Mouse (Mus musculus): ENCODE measurements around the gene Pik3r2. TPM values are rescaled to one million over a fixed set of nuclear protein-coding genes. Genes with fewer than 3 reads are reported as not detected.
A peak's percentile ranks its signal among the peaks of the same experiment; 100 is the strongest.

Gene Pik3r2
- polyA plus RNA-seq, 1 experiment: 56.3 TPM

DNA sequence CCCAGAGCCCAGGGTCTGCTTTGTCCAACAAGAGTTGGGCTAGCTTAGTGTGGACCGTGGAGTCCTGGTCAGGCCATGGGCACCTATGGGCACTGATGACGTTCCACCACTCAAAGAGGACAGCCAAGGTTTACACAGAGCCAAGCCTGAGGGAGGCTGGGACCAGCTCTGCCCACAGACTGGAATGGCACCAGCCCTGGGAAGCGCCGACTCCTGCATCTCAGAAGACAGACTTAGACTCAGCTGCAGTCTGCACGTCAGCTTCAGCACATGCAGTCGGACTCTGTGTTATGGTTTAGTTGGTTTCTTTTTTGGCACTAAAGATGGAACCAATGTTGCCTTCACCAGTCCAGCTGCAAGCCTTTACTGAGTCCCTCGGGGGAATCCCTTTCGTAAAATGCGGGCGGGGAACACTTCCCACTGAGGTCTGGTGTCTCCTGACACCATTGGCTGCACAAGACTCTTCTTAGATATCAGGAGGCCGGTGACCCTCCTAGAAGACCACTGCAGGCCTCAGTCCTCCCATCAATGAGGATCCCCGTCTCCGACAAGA, 26.3 kb downstream of the Pik3r2 start:
- H3K27ac ChIP-seq (ENCODE audit: insufficient read depth, low read length): no peak overlapping the region
- DNase-seq (ENCODE audit: low read depth in 1 of 2, low spot score in 2 of 2): peak in 1 of 2 experiments; percentile 3
- H3K4me1 ChIP-seq (ENCODE audit: control insufficient read depth, insufficient read depth, insufficient read length): peaks cover 13% of the 10 kb centered on the region
- no peak overlapping the region for H3K4me3 ChIP-seq (ENCODE audit: extremely low read depth, insufficient read depth, insufficient read length)
- TF ChIP-seq CTCF (IDR thresholded peaks at IDR 0.05; ENCODE audit: extremely low read depth, insufficient read depth, insufficient read length, insufficient replicate concordance) (no peak), POLR2A (IDR thresholded peaks at IDR 0.05; ENCODE audit: low read depth, low read length) (no peak)
- 56% methylated on average over 13 of the region's 13 CpGs for WGBS
- H3K27me3 ChIP-seq (ENCODE audit: control insufficient read depth, insufficient read depth, low read length): no peaks in the 10 kb centered on the region
- H3K36me3 ChIP-seq (ENCODE audit: control insufficient read depth, insufficient read depth, low read length): no peaks in the 10 kb centered on the region

DNA sequence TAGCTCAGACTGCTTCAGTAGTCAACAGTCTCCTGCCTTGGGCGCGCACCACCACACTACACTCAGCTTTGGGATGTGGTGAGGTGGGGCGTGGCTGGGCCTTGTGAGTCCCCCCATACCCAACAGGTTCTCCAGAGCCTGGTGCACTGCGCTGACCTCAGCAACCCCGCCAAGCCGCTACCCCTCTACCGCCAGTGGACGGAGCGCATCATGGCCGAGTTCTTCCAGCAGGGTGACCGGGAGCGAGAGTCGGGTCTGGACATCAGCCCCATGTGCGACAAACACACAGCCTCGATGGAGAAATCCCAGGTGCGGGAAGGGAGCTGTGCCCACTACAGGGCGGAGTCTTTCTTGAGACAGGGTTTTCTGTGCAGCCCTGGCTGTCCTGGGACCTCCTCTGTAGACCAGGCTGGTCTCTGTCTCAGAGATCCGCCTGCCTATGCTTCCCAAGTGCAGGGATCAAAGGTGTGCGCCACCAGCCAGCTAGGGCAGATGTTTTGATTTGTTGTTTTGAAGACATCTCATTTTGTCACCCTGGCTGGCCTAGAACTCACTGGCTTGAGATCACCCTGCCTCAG, 27.3 kb downstream of the Pik3r2 start:
- DNase-seq (ENCODE audit: low read depth in 1 of 2, low spot score in 2 of 2): peak in 1 of 2 experiments; percentile 3
- no peak for TF ChIP-seq CTCF (IDR thresholded peaks at IDR 0.05; ENCODE audit: extremely low read depth, insufficient read depth, insufficient read length, insufficient replicate concordance)
- TF ChIP-seq POLR2A (IDR thresholded peaks at IDR 0.05; ENCODE audit: low read depth, low read length): no peak
- H3K27ac ChIP-seq (ENCODE audit: insufficient read depth, low read length): no peak overlapping the region
- no peaks in the 10 kb centered on the region for H3K36me3 ChIP-seq (ENCODE audit: control insufficient read depth, insufficient read depth, low read length)
- peaks cover under 1% of the 10 kb centered on the region; the same call in 1 of the 2 replicates for H3K27me3 ChIP-seq (ENCODE audit: control insufficient read depth, insufficient read depth, low read length)
- H3K4me1 ChIP-seq (ENCODE audit: control insufficient read depth, insufficient read depth, insufficient read length): peaks cover 12% of the 10 kb centered on the region; the same call in 1 of the 2 replicates
- WGBS: 85% methylated on average over 19 of the region's 19 CpGs
- H3K4me3 ChIP-seq (ENCODE audit: extremely low read depth, insufficient read depth, insufficient read length): no peak overlapping the region

DNA sequence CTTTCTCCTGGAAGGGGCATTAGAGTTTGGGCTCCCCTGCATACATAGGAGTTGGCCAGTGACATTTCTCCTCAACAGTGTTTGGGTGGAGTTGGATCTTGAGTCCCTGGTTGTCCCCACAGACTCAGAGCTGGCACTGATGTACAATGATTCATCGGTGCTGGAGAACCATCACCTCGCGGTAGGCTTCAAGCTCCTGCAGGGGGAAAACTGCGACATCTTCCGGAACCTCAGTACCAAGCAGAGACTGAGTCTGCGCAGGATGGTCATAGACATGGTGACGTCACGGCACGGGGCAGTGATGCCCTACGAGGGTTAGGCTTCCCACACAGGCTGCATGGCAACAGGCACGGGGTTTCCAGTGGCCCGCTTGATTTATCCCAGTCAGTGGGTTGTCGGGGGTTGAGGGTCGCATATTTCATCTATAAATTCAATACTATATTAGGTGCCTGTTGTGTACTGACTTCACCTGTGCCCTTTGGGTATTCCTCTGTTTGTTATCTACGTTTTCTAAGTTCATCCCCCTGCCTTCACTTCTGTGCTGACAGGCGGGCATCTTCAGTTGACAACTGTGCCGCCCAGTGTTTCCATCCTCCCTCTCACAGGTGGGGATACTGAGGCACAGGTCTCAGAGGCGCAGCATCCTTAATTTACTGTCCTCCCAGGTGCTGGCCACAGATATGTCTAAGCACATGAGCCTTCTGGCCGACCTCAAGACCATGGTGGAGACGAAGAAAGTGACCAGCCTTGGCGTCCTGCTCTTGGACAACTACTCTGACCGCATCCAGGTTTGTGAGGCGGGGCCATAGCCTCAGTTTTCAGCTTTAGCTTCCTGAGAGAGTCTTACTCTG, 28.0 kb downstream of the Pik3r2 start:
- Histone ChIP-seq H3K4me1 (ENCODE audit: control insufficient read depth, insufficient read depth, insufficient read length) (peaks cover 15% of the 10 kb centered on the region; the same call in 1 of the 2 replicates), H3K36me3 (ENCODE audit: control insufficient read depth, insufficient read depth, low read length) (no peaks in the 10 kb centered on the region), H3K27me3 (ENCODE audit: control insufficient read depth, insufficient read depth, low read length) (peaks cover 2% of the 10 kb centered on the region; the same call in 1 of the 2 replicates), H3K27ac (ENCODE audit: insufficient read depth, low read length) (no peak overlapping the region), H3K4me3 (ENCODE audit: extremely low read depth, insufficient read depth, insufficient read length) (no peak overlapping the region)
- peak in 1 of 2 experiments; percentile 2 for DNase-seq (ENCODE audit: low read depth in 1 of 2, low spot score in 2 of 2)
- WGBS: 89% methylated on average over 23 of the region's 23 CpGs
- TF ChIP-seq CTCF (IDR thresholded peaks at IDR 0.05; ENCODE audit: extremely low read depth, insufficient read depth, insufficient read length, insufficient replicate concordance) (no peak), POLR2A (IDR thresholded peaks at IDR 0.05; ENCODE audit: low read depth, low read length) (no peak)

DNA sequence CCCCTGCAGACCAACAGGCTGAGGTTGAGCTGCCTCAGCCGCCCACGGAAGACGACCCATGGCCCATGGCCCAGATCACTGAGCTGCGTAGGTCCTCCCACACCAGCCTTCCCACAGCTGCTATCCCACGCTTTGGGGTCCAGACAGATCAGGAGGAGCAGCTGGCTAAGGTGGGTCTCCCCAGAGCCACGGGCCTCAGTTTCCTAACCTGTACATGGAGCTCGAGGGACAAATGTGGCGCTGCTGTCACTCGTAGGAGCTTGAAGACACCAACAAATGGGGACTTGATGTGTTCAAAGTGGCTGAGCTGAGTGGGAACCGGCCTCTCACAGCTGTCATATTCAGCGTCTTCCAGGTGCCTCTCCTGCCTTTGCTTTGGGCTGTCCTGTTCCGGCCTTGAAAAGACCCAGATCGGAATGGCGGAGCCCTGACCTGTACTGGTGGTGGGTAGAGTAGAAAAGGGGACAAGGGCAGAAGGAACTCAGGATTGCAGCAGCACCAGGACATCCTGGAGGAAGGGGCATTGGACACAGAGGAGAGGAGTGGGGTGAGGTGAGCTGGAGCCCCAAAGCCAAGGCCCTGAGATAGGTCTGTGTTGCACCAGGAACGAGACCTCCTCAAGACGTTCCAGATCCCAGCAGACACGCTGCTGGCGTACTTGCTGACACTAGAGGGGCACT, 29.2 kb downstream of the Pik3r2 start:
- TF ChIP-seq POLR2A (IDR thresholded peaks at IDR 0.05; ENCODE audit: low read depth, low read length): no peak
- TF ChIP-seq CTCF (IDR thresholded peaks at IDR 0.05; ENCODE audit: extremely low read depth, insufficient read depth, insufficient read length, insufficient replicate concordance): no peak
- no peak overlapping the region for H3K27ac ChIP-seq (ENCODE audit: insufficient read depth, low read length)
- DNase-seq (ENCODE audit: low read depth in 1 of 2, low spot score in 2 of 2): peak in 1 of 2 experiments; percentile 2
- no peak overlapping the region for H3K4me3 ChIP-seq (ENCODE audit: extremely low read depth, insufficient read depth, insufficient read length)
- H3K27me3 ChIP-seq (ENCODE audit: control insufficient read depth, insufficient read depth, low read length): peaks cover 4% of the 10 kb centered on the region
- peaks cover 11% of the 10 kb centered on the region; the same call in 1 of the 2 replicates for H3K4me1 ChIP-seq (ENCODE audit: control insufficient read depth, insufficient read depth, insufficient read length)
- WGBS: 88% methylated on average over 18 of the region's 18 CpGs
- no peaks in the 10 kb centered on the region for H3K36me3 ChIP-seq (ENCODE audit: control insufficient read depth, insufficient read depth, low read length)

DNA sequence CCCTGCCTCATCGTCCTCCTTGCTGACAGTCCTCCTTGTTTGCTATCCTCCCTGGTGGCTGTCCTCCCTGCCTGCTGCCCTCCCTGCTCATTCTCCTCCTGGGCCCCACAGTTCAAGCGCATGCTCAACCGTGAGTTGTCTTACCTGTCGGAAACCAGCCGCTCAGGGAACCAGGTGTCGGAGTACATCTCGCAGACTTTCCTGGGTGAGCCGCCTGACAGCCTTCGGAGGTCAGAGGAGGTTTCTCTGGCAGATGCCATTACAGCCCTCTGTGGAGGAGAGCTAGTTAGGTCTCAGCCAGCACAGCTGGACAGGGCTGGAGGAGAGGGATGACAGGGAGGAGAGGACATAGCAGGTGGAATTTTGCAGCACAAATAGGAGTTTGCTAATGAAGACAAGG, 29.8 kb downstream of the Pik3r2 start:
- peaks cover 4% of the 10 kb centered on the region for H3K27me3 ChIP-seq (ENCODE audit: control insufficient read depth, insufficient read depth, low read length)
- 87% methylated on average over 9 of the region's 9 CpGs for WGBS
- H3K27ac ChIP-seq (ENCODE audit: insufficient read depth, low read length): no peak overlapping the region
- no peaks in the 10 kb centered on the region for H3K36me3 ChIP-seq (ENCODE audit: control insufficient read depth, insufficient read depth, low read length)
- H3K4me3 ChIP-seq (ENCODE audit: extremely low read depth, insufficient read depth, insufficient read length): no peak overlapping the region
- peaks cover 11% of the 10 kb centered on the region; the same call in 1 of the 2 replicates for H3K4me1 ChIP-seq (ENCODE audit: control insufficient read depth, insufficient read depth, insufficient read length)
- DNase-seq (ENCODE audit: low read depth in 1 of 2, low spot score in 2 of 2): peak in 1 of 2 experiments; percentile 2
- no peak for TF ChIP-seq POLR2A (IDR thresholded peaks at IDR 0.05; ENCODE audit: low read depth, low read length)
- TF ChIP-seq CTCF (IDR thresholded peaks at IDR 0.05; ENCODE audit: extremely low read depth, insufficient read depth, insufficient read length, insufficient replicate concordance): no peak

DNA sequence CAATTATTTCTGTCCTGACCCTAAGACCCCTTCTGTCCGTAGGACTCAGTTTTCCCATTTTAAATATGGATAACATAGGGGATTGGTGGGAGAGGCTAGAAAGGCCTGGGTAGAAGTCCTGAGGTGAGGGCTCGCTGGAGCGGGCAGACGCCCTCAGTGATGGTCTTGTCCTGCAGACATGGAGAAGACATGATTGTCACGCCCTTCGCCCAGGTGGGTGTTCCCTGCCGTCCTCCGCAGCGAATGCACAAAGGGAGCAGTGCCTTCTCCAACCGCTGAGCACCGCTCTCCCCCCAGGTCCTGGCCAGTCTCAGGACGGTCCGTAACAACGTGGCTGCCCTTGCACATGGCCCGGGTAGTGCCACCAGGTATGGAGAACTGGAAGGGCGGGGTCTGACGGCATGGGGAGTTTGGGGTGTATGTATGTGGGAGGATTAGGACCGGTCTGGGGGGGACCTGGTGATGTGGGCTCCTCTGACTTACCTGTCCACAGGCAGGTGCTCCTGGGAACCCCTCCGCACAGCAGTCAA, 30.8 kb downstream of the Pik3r2 start:
- Histone ChIP-seq H3K4me1 (ENCODE audit: control insufficient read depth, insufficient read depth, insufficient read length) (peaks cover 11% of the 10 kb centered on the region; the same call in 1 of the 2 replicates), H3K27me3 (ENCODE audit: control insufficient read depth, insufficient read depth, low read length) (peaks cover 4% of the 10 kb centered on the region), H3K36me3 (ENCODE audit: control insufficient read depth, insufficient read depth, low read length) (no peaks in the 10 kb centered on the region), H3K4me3 (ENCODE audit: extremely low read depth, insufficient read depth, insufficient read length) (no peak overlapping the region), H3K27ac (ENCODE audit: insufficient read depth, low read length) (no peak overlapping the region)
- peak in 1 of 2 experiments; percentile 2 for DNase-seq (ENCODE audit: low read depth in 1 of 2, low spot score in 2 of 2)
- no peak for TF ChIP-seq CTCF (IDR thresholded peaks at IDR 0.05; ENCODE audit: extremely low read depth, insufficient read depth, insufficient read length, insufficient replicate concordance)
- TF ChIP-seq POLR2A (IDR thresholded peaks at IDR 0.05; ENCODE audit: low read depth, low read length): no peak
- 74% methylated on average over 19 of the region's 19 CpGs for WGBS

Data from spleen, adult 2 months (tissue).